Mouse (Mus musculus): ENCODE results near the gene Mfge8. TPM values are rescaled to one million over a fixed set of nuclear protein-coding genes. Genes with fewer than 3 reads are reported as not detected.

The Mfge8 gene
- 184 and 188 TPM in 2 replicates for polyA plus RNA-seq (2015; fragmentation: Nextera tagmentation; extraction: Ambion mirVana)

GRCm38 (mm10) chr7:79148711-79149266 is at the start of gene Mfge8:
Mfge8 (minus strand) TSS chr7:79149060.
- Histone ChIP-seq H3K27me3 (replicated peaks; ENCODE audit: control insufficient read depth, insufficient read depth, low read length) (no peaks in the 10 kb centered on the region), H3K9ac (ENCODE audit: low read depth, low read length) (peak within 1 kb of the TSS; percentile 84), H3K4me1 (ENCODE audit: control insufficient read depth, insufficient read depth, low read length) (peaks cover 14% of the 10 kb centered on the region; the same call in 1 of the 2 replicates), H3K36me3 (ENCODE audit: control insufficient read depth, insufficient read depth, low read length) (0 out of 2 replicates have a peak, but pooled peaks cover 3% of the 10 kb centered on the region), H3K4me3 (ENCODE audit: low read length) (peak within 1 kb of the TSS; percentile 81), H3K4me2 (ENCODE audit: low read depth, low read length) (peak within 1 kb of the TSS; percentile 85), H3K27ac (ENCODE audit: low read length) (peak within 1 kb of the TSS; percentile 57), H3K9me3 (ENCODE audit: control insufficient read depth, low read length) (no peaks in the 10 kb centered on the region)
- ATAC-seq = peak; percentile 95
- under 1% methylated on average over 39 of the region's 39 CpGs for WGBS

GRCm38 (mm10) chr7:79194560-79195413 is 45.9 kb upstream of the Mfge8 start:
- H3K9ac ChIP-seq (ENCODE audit: low read depth, low read length) = no peak overlapping the region
- no peak overlapping the region for H3K27ac ChIP-seq (ENCODE audit: low read length)
- WGBS = 77% methylated on average over 16 of the region's 16 CpGs
- no peaks in the 10 kb centered on the region for H3K9me3 ChIP-seq (ENCODE audit: control insufficient read depth, low read length)
- no peaks in the 10 kb centered on the region for H3K27me3 ChIP-seq (replicated peaks; ENCODE audit: control insufficient read depth, insufficient read depth, low read length)
- ATAC-seq = no peak
- no peak overlapping the region for H3K4me2 ChIP-seq (ENCODE audit: low read depth, low read length)
- H3K36me3 ChIP-seq (ENCODE audit: control insufficient read depth, insufficient read depth, low read length) = no peaks in the 10 kb centered on the region
- no peak overlapping the region for H3K4me3 ChIP-seq (ENCODE audit: low read length)
- no peaks in the 10 kb centered on the region for H3K4me1 ChIP-seq (ENCODE audit: control insufficient read depth, insufficient read depth, low read length)

- H3K4me3 ChIP-seq (ENCODE audit: low read length) = no peak overlapping the region
- H3K9ac ChIP-seq (ENCODE audit: low read depth, low read length) = no peak overlapping the region
- 71% methylated on average over 5 of the region's 5 CpGs for WGBS
- no peaks in the 10 kb centered on the region for H3K4me1 ChIP-seq (ENCODE audit: control insufficient read depth, insufficient read depth, low read length)
- no peaks in the 10 kb centered on the region for H3K9me3 ChIP-seq (ENCODE audit: control insufficient read depth, low read length)
- no peak overlapping the region for H3K4me2 ChIP-seq (ENCODE audit: low read depth, low read length)
- H3K36me3 ChIP-seq (ENCODE audit: control insufficient read depth, insufficient read depth, low read length) = no peaks in the 10 kb centered on the region
- H3K27me3 ChIP-seq (replicated peaks; ENCODE audit: control insufficient read depth, insufficient read depth, low read length) = no peaks in the 10 kb centered on the region
- no peak overlapping the region for H3K27ac ChIP-seq (ENCODE audit: low read length)
- ATAC-seq = no peak
Observed at GRCm38 (mm10) chr7:79193936-79194335, 45.1 kb upstream of the Mfge8 start.

GRCm38 (mm10) chr7:79191501-79191900 is 42.6 kb upstream of the Mfge8 start:
- Histone ChIP-seq H3K4me2 (ENCODE audit: low read depth, low read length) (no peak overlapping the region), H3K27me3 (replicated peaks; ENCODE audit: control insufficient read depth, insufficient read depth, low read length) (no peaks in the 10 kb centered on the region), H3K27ac (ENCODE audit: low read length) (no peak overlapping the region), H3K9me3 (ENCODE audit: control insufficient read depth, low read length) (no peaks in the 10 kb centered on the region), H3K4me1 (ENCODE audit: control insufficient read depth, insufficient read depth, low read length) (no peaks in the 10 kb centered on the region), H3K9ac (ENCODE audit: low read depth, low read length) (no peak overlapping the region), H3K4me3 (ENCODE audit: low read length) (no peak overlapping the region), H3K36me3 (ENCODE audit: control insufficient read depth, insufficient read depth, low read length) (no peaks in the 10 kb centered on the region)
- 75% methylated on average over 5 of the region's 5 CpGs for WGBS
- ATAC-seq = no peak

- no peak overlapping the region for H3K4me3 ChIP-seq (ENCODE audit: low read length)
- H3K27me3 ChIP-seq (replicated peaks; ENCODE audit: control insufficient read depth, insufficient read depth, low read length) = no peaks in the 10 kb centered on the region
- no peaks in the 10 kb centered on the region for H3K4me1 ChIP-seq (ENCODE audit: control insufficient read depth, insufficient read depth, low read length)
- no peak overlapping the region for H3K9ac ChIP-seq (ENCODE audit: low read depth, low read length)
- H3K9me3 ChIP-seq (ENCODE audit: control insufficient read depth, low read length) = no peaks in the 10 kb centered on the region
- ATAC-seq = no peak
- H3K36me3 ChIP-seq (ENCODE audit: control insufficient read depth, insufficient read depth, low read length) = no peaks in the 10 kb centered on the region
- WGBS = 37% methylated on average over 3 of the region's 3 CpGs
- H3K27ac ChIP-seq (ENCODE audit: low read length) = no peak overlapping the region
- no peak overlapping the region for H3K4me2 ChIP-seq (ENCODE audit: low read depth, low read length)
Observed at GRCm38 (mm10) chr7:79190592-79190991, 41.7 kb upstream of the Mfge8 start.

- Histone ChIP-seq H3K27ac (ENCODE audit: low read length) (no peak overlapping the region), H3K27me3 (replicated peaks; ENCODE audit: control insufficient read depth, insufficient read depth, low read length) (no peaks in the 10 kb centered on the region), H3K9me3 (ENCODE audit: control insufficient read depth, low read length) (no peaks in the 10 kb centered on the region), H3K4me3 (ENCODE audit: low read length) (no peak overlapping the region), H3K4me1 (ENCODE audit: control insufficient read depth, insufficient read depth, low read length) (no peaks in the 10 kb centered on the region), H3K4me2 (ENCODE audit: low read depth, low read length) (no peak overlapping the region), H3K9ac (ENCODE audit: low read depth, low read length) (no peak overlapping the region), H3K36me3 (ENCODE audit: control insufficient read depth, insufficient read depth, low read length) (no peaks in the 10 kb centered on the region)
- WGBS = 14% methylated on average over 3 of the region's 5 CpGs
- no peak for ATAC-seq
Observed at GRCm38 (mm10) chr7:79189211-79189610, 40.4 kb upstream of the Mfge8 start.

- no peak for ATAC-seq
- Histone ChIP-seq H3K4me3 (ENCODE audit: low read length) (no peak overlapping the region), H3K27ac (ENCODE audit: low read length) (no peak overlapping the region), H3K4me1 (ENCODE audit: control insufficient read depth, insufficient read depth, low read length) (no peaks in the 10 kb centered on the region), H3K27me3 (replicated peaks; ENCODE audit: control insufficient read depth, insufficient read depth, low read length) (no peaks in the 10 kb centered on the region), H3K36me3 (ENCODE audit: control insufficient read depth, insufficient read depth, low read length) (no peaks in the 10 kb centered on the region), H3K4me2 (ENCODE audit: low read depth, low read length) (no peak overlapping the region), H3K9me3 (ENCODE audit: control insufficient read depth, low read length) (no peaks in the 10 kb centered on the region), H3K9ac (ENCODE audit: low read depth, low read length) (no peak overlapping the region)
- WGBS = 95% methylated on average over 2 of the region's 2 CpGs
Observed at GRCm38 (mm10) chr7:79187591-79187990, 38.7 kb upstream of the Mfge8 start.

- Histone ChIP-seq H3K36me3 (ENCODE audit: control insufficient read depth, insufficient read depth, low read length) (no peaks in the 10 kb centered on the region), H3K27me3 (replicated peaks; ENCODE audit: control insufficient read depth, insufficient read depth, low read length) (no peaks in the 10 kb centered on the region), H3K27ac (ENCODE audit: low read length) (no peak overlapping the region), H3K9ac (ENCODE audit: low read depth, low read length) (no peak overlapping the region), H3K4me1 (ENCODE audit: control insufficient read depth, insufficient read depth, low read length) (no peaks in the 10 kb centered on the region), H3K4me3 (ENCODE audit: low read length) (no peak overlapping the region), H3K4me2 (ENCODE audit: low read depth, low read length) (no peak overlapping the region), H3K9me3 (ENCODE audit: control insufficient read depth, low read length) (no peaks in the 10 kb centered on the region)
- 55% methylated on average over 1 of the region's 1 CpGs for WGBS
- ATAC-seq = no peak
Observed at GRCm38 (mm10) chr7:79183417-79183816, 34.6 kb upstream of the Mfge8 start.

- Histone ChIP-seq H3K4me2 (ENCODE audit: low read depth, low read length) (no peak overlapping the region), H3K9me3 (ENCODE audit: control insufficient read depth, low read length) (no peaks in the 10 kb centered on the region), H3K4me3 (ENCODE audit: low read length) (no peak overlapping the region), H3K4me1 (ENCODE audit: control insufficient read depth, insufficient read depth, low read length) (0 out of 2 replicates have a peak, but pooled peaks cover 3% of the 10 kb centered on the region), H3K9ac (ENCODE audit: low read depth, low read length) (no peak overlapping the region), H3K27ac (ENCODE audit: low read length) (no peak overlapping the region), H3K36me3 (ENCODE audit: control insufficient read depth, insufficient read depth, low read length) (no peaks in the 10 kb centered on the region), H3K27me3 (replicated peaks; ENCODE audit: control insufficient read depth, insufficient read depth, low read length) (no peaks in the 10 kb centered on the region)
- ATAC-seq = no peak
- 64% methylated on average over 3 of the region's 3 CpGs for WGBS
Observed at GRCm38 (mm10) chr7:79173800-79174199, 24.9 kb upstream of the Mfge8 start.
